Mouse (Mus musculus): ENCODE results near the gene Cacna2d3.

GRCm38 (mm10) chr14:29130511-29130910, 591.2 kb downstream of the Cacna2d3 start:
- TF ChIP-seq CTCF (conservative IDR thresholded peaks at IDR 0.05; ENCODE audit: low read length) (no peak), NANOG (IDR thresholded peaks at IDR 0.05; ENCODE audit: borderline replicate concordance, low read length) (no peak), POU5F1 (IDR thresholded peaks at IDR 0.05; ENCODE audit: borderline replicate concordance, low read length) (no peak)

Data from E14TG2a.4 (cell line).